Mouse (Mus musculus) midbrain, embryonic 14.5 days (tissue): ENCODE data around the gene Dmtf1. TPM values are rescaled to one million over a fixed set of nuclear protein-coding genes. Genes with fewer than 3 reads are reported as not detected.
A peak's percentile ranks its signal among the peaks of the same experiment; 100 is the strongest.
"Not testable (repeated sequence)": the region's sequence is repeated elsewhere in the genome, so short reads cannot be mapped to it uniquely, and the experiment has no call there.

Experiments
- ATAC-seq: fragments of 200-750 bp; cut with Nextera tagmentation; 2 replicates; pipeline ENCODE4 v1.8.0; 2017; ENCODE audit warnings: moderate number of reproducible peaks, moderate library complexity; ENCODE audit not compliant: low FRiP score, low TSS enrichment
- DNase-seq: peaks from one replicate; pipeline ENCODE4 v3.0.0-alpha.2; 2015
- H3K27ac ChIP-seq: fragments of 300-500 bp; sonication (generic); replicated peaks from 2 replicates; pipeline ENCODE4 v1.5.1; 2014; ENCODE audit warnings: mild to moderate bottlenecking, low read depth, low read length, moderate library complexity
- H3K27me3 ChIP-seq: fragments of 300-500 bp; sonication (generic); 2 replicates; pipeline ENCODE4 v1.6.1; 2014; ENCODE audit warnings: low read length, control low read depth, mixed read lengths; ENCODE audit not compliant: control insufficient read depth, insufficient read depth
- H3K36me3 ChIP-seq: fragments of 300-500 bp; sonication (generic); 2 replicates; pipeline ENCODE4 v1.6.1; 2014; ENCODE audit warnings: low read length, control low read depth; ENCODE audit not compliant: control insufficient read depth, insufficient read depth
- H3K4me1 ChIP-seq: fragments of 300-500 bp; sonication (generic); 2 replicates; pipeline ENCODE4 v1.6.1; 2014; ENCODE audit warnings: mild to moderate bottlenecking, antibody characterized with exemption, low read length, control low read depth; ENCODE audit not compliant: control insufficient read depth, insufficient read depth
- H3K4me2 ChIP-seq: fragments of 300-500 bp; sonication (generic); 2 replicates; pipeline ENCODE4 v1.6.1; 2014; ENCODE audit warnings: mild to moderate bottlenecking, low read length, moderate library complexity
- H3K4me3 ChIP-seq: fragments of 300-500 bp; sonication (generic); replicated peaks from 2 replicates; pipeline ENCODE4 v1.5.1; 2014; ENCODE audit warnings: low read depth, low read length
- H3K9ac ChIP-seq: fragments of 300-500 bp; sonication (generic); replicated peaks from 2 replicates; pipeline ENCODE4 v1.6.1; 2014; ENCODE audit warnings: mild to moderate bottlenecking, low read length, moderate library complexity
- H3K9me3 ChIP-seq: fragments of 300-500 bp; sonication (generic); 2 replicates; pipeline ENCODE4 v1.6.1; 2016; ENCODE audit warnings: low read length, control low read depth, mixed read lengths; ENCODE audit not compliant: control insufficient read depth
- WGBS: fragments of 180-500 bp; shearing (Covaris S2); extraction: QIAGEN DNeasy Blood & Tissue Kit; methylation state at CpG from one replicate; pipeline ENCODE4 v1.1.7; 2014; 5-methylcytosine and 5-hydroxymethylcytosine counted together
- polyA plus RNA-seq: library from polyadenylated mRNA; unstranded; fragments of >200 nt; fragmentation: Nextera tagmentation; extraction: Ambion mirVana; gene quantifications from 2 replicates; pipeline ENCODE4 v1.2.1, GENCODE M21; 2014

The Dmtf1 gene
- 48.8 and 72.8 TPM in 2 replicates for polyA plus RNA-seq

- Histone ChIP-seq H3K9ac (peak within 1 kb of the TSS; percentile 97), H3K36me3 (no peaks in the 10 kb centered on the region), H3K4me3 (peak within 1 kb of the TSS; percentile 88), H3K9me3 (no peaks in the 10 kb centered on the region), H3K27ac (peak within 1 kb of the TSS; percentile 99), H3K27me3 (no peaks in the 10 kb centered on the region), H3K4me2 (peak within 1 kb of the TSS; percentile 78), H3K4me1 (peaks cover 12% of the 10 kb centered on the region; the same call in 1 of the 2 replicates)
- peak; percentile 98 for DNase-seq
- WGBS: under 1% methylated on average over 64 of the region's 64 CpGs
- peak; percentile 95 for ATAC-seq
Observed at GRCm38 (mm10) chr5:9161456-9162041, at the start of gene Dmtf1. Gene Dmtf1, minus strand, starts transcription at chr5:9161776.

- 83% methylated on average over 1 of the region's 1 CpGs for WGBS
- ATAC-seq: no peak
- DNase-seq: no peak
Observed at GRCm38 (mm10) chr5:9186467-9186866, 24.9 kb upstream of the Dmtf1 start.

GRCm38 (mm10) chr5:9173295-9173694 lies 11.7 kb upstream of the Dmtf1 start:
- H3K27ac ChIP-seq: no peak overlapping the region
- 83% methylated on average over 2 of the region's 2 CpGs for WGBS
- no peaks in the 10 kb centered on the region for H3K4me1 ChIP-seq
- H3K9me3 ChIP-seq: no peaks in the 10 kb centered on the region
- no peak overlapping the region for H3K9ac ChIP-seq
- no peak overlapping the region for H3K4me2 ChIP-seq
- H3K36me3 ChIP-seq: no peaks in the 10 kb centered on the region
- no peak overlapping the region for H3K4me3 ChIP-seq
- ATAC-seq (no peak), DNase-seq (no peak)
- no peaks in the 10 kb centered on the region for H3K27me3 ChIP-seq

More at GRCm38 (mm10) chr5:9186467-9186866, 24.9 kb upstream of the Dmtf1 start:
- Histone ChIP-seq H3K27ac (no peak overlapping the region), H3K36me3 (no peaks in the 10 kb centered on the region), H3K4me2 (no peak overlapping the region), H3K27me3 (no peaks in the 10 kb centered on the region), H3K4me1 (no peaks in the 10 kb centered on the region), H3K4me3 (no peak overlapping the region), H3K9ac (no peak overlapping the region), H3K9me3 (no peaks in the 10 kb centered on the region)

DNA sequence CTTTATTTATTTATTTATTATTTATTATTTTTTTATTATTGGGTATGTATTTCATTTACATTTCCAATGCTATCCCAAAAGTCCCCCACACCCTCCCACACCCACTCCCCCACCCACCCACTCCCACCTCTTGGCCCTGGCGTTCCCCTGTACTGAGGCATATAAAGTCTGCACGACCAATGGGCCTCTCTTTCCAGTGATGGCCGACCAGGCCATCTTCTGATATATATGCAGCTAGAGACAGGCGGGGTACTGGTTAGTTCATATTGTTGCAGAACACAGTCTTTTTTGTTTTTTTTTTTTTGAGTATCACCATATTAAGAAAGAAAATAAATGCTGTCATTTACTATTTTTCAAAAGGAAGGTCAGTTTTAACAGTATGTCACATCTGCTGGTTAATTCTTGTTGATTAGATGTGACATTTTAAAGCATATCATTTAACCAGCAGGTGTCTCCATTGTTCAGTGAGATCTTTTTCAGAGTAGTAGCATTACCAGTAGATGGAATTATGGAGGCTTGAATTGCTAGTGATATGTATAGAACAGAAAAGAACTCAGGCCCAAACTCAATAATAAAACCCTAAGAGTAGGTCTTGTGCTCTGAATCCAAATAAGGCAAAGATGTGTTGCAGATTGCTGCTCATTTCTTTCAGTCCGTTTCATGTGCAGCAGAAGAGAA lies 7.9 kb upstream of the Dmtf1 start:
- H3K9me3 ChIP-seq, H3K27ac ChIP-seq, H3K4me3 ChIP-seq, H3K4me1 ChIP-seq, H3K4me2 ChIP-seq, H3K9ac ChIP-seq, H3K36me3 ChIP-seq, H3K27me3 ChIP-seq: not testable (repeated sequence)
- ATAC-seq (peak; percentile 37; the same call in 1 of the 2 replicates), DNase-seq (peak; percentile 79)
- WGBS: 63% methylated on average over 4 of the region's 5 CpGs

- 77% methylated on average over 8 of the region's 8 CpGs for WGBS
- Histone ChIP-seq H3K9ac (no peak overlapping the region), H3K9me3 (no peaks in the 10 kb centered on the region), H3K36me3 (no peaks in the 10 kb centered on the region), H3K4me1 (peaks cover 6% of the 10 kb centered on the region; the same call in 1 of the 2 replicates), H3K27ac (no peak overlapping the region), H3K4me2 (no peak overlapping the region), H3K27me3 (no peaks in the 10 kb centered on the region), H3K4me3 (no peak overlapping the region)
- ATAC-seq (no peak), DNase-seq (no peak)
Observed at GRCm38 (mm10) chr5:9166366-9166765, 4.8 kb upstream of the Dmtf1 start.

- H3K4me1 ChIP-seq, H3K9me3 ChIP-seq, DNase-seq, H3K27me3 ChIP-seq, ATAC-seq, H3K4me3 ChIP-seq, H3K36me3 ChIP-seq, H3K9ac ChIP-seq, H3K4me2 ChIP-seq, H3K27ac ChIP-seq: not testable (repeated sequence)
- 86% methylated on average over 10 of the region's 10 CpGs for WGBS
Observed at GRCm38 (mm10) chr5:9165151-9165550, 3.6 kb upstream of the Dmtf1 start.

GRCm38 (mm10) chr5:9163411-9163810 lies 1.8 kb upstream of the Dmtf1 start:
- Histone ChIP-seq H3K4me1 (peaks cover 12% of the 10 kb centered on the region; the same call in 1 of the 2 replicates), H3K9ac (no peak overlapping the region), H3K4me3 (no peak overlapping the region), H3K9me3 (no peaks in the 10 kb centered on the region), H3K36me3 (no peaks in the 10 kb centered on the region), H3K4me2 (no peak overlapping the region), H3K27ac (no peak overlapping the region), H3K27me3 (no peaks in the 10 kb centered on the region)
- no peak for ATAC-seq
- DNase-seq: no peak
- 92% methylated on average over 3 of the region's 3 CpGs for WGBS

DNA sequence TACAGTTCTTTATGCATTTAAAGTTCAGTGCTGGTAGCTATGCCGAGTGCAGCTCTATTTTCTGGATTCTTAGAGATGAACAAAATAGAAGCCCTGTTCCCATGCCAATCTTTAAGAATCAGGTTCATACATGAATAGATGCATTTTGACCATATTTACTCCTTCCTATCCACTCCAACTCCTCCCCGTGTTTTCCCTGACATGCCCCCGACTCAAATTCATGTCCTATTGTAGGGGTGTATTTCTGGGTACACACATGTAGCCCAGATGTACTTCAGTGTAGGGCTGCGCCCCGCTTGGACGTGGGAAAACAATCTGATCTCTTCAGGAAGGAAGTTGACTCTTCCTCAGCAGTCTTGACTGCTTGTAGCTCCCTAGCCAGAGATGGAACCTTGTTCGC lies 512 bp upstream of the Dmtf1 start:
- H3K4me1 ChIP-seq: peaks cover 12% of the 10 kb centered on the region; the same call in 1 of the 2 replicates
- H3K9me3 ChIP-seq: no peaks in the 10 kb centered on the region
- no peaks in the 10 kb centered on the region for H3K36me3 ChIP-seq
- peak overlapping the region; percentile 88 for H3K4me3 ChIP-seq
- peak overlapping the region; percentile 97 for H3K9ac ChIP-seq
- 15% methylated on average over 7 of the region's 7 CpGs for WGBS
- ATAC-seq: peak; percentile 18; the same call in 1 of the 2 replicates
- no peak for DNase-seq
- no peaks in the 10 kb centered on the region for H3K27me3 ChIP-seq
- peak overlapping the region; percentile 78 for H3K4me2 ChIP-seq
- peak overlapping the region; percentile 99 for H3K27ac ChIP-seq
